In the genomic region with DNA sequence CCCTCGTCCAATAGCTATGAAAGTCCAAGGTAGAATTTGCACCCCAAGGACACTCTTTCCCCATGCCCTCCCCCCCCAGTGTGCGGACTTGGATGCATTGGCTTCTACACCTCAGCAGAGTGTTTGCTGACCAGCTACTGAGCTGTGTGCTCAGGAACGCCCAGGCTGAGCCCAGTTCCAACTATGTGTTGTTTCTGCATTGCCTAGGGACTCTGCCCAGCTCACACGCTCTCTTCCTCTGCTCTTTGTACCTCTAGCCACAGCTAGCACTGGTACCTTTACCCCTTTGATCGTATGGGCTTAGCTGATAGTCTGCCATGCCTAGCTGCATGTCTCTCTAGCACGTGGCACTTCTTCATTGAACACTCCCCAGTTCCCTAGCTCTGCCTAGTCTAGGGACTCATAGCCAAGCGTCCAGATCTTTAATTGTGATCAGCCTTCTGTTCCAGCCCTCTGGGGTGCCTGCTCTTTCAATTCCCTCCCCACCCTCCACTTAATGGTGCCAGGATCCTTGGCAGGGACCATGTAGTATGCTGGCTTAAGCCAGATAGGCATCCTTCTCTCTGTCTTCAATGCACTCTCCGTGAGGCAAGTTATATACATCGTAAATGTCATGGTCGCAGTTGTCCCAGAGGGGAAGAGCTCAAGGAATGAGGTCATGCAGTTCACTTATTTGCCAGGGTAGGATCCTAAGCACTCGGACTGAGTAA, we compare ENCODE assay signal across 18 mouse cellular contexts. TPM values are rescaled to one million over a fixed set of nuclear protein-coding genes. Genes with fewer than 3 reads are reported as not detected.
A peak's percentile ranks its signal among the peaks of the same experiment; 100 is the strongest.
DNase-seq lines count a peak whose midpoint lies in the region; ATAC-seq and TF ChIP-seq lines count a peak whose summit lies in the region.
"Had no signal": no experiment of that assay in that cellular context is flagged by ENCODE, and none has a peak within 500 bp of the region (broad histone marks: within the 10 kb centered on the region; RNA-seq: fewer than 3 reads in every experiment).

No protein-coding gene starts in this region.

- 73% methylated on average over 11 of the region's 11 CpGs for WGBS in hindbrain, embryonic 14.5 days
- 79% methylated on average over 11 of the region's 11 CpGs for WGBS in hindbrain, embryonic 11.5 days
- WGBS in forebrain, embryonic 16.5 days, result 66% methylated on average over 11 of the region's 11 CpGs
- 62% methylated on average over 11 of the region's 11 CpGs for WGBS in liver, postnatal 0 days (ENCODE audit: insufficient replicate concordance)

- H3K27me3 ChIP-seq in hindbrain, embryonic 14.5 days (ENCODE audit: control insufficient read depth, insufficient read depth, low read length), result no peaks in the 10 kb centered on the region
- no peaks in the 10 kb centered on the region for H3K27me3 ChIP-seq in hindbrain, embryonic 11.5 days (ENCODE audit: control insufficient read depth, insufficient read depth, low read length)
- no peaks in the 10 kb centered on the region for H3K27me3 ChIP-seq in forebrain, embryonic 16.5 days (replicated peaks; ENCODE audit: control insufficient read depth, insufficient read depth, low read length)
- no peaks in the 10 kb centered on the region for H3K27me3 ChIP-seq in liver, postnatal 0 days (ENCODE audit: insufficient read depth, low read length)
- H3K27me3 ChIP-seq: heart, embryonic 15.5 days; limb, embryonic 12.5 days; midbrain, embryonic 12.5 days had no signal

- TF ChIP-seq CTCF in brain, embryonic 14.5 days (IDR thresholded peaks at IDR 0.05; ENCODE audit: borderline replicate concordance, extremely low read depth, insufficient read depth, insufficient read length), result no peak
- no peak for TF ChIP-seq CTCF in liver, postnatal 0 days (IDR thresholded peaks at IDR 0.05; ENCODE audit: low read depth)

- TF ChIP-seq EP300 in liver, postnatal 0 days (IDR thresholded peaks at IDR 0.05; ENCODE audit: low read depth), result no peak

- no peaks in the 10 kb centered on the region for H3K36me3 ChIP-seq in hindbrain, embryonic 14.5 days (replicated peaks; ENCODE audit: control insufficient read depth, insufficient read depth)
- H3K36me3 ChIP-seq in hindbrain, embryonic 11.5 days (ENCODE audit: control insufficient read depth, insufficient read depth, low read length), result no peaks in the 10 kb centered on the region
- no peaks in the 10 kb centered on the region for H3K36me3 ChIP-seq in forebrain, embryonic 16.5 days (ENCODE audit: control insufficient read depth, insufficient read depth)
- H3K36me3 ChIP-seq in liver, postnatal 0 days (replicated peaks; ENCODE audit: insufficient read depth, low read length), result no peaks in the 10 kb centered on the region
- H3K36me3 ChIP-seq: midbrain, embryonic 12.5 days had no signal

- H3K9me3 ChIP-seq in hindbrain, embryonic 14.5 days (ENCODE audit: control insufficient read depth, low read length), result no peaks in the 10 kb centered on the region
- no peaks in the 10 kb centered on the region for H3K9me3 ChIP-seq in hindbrain, embryonic 11.5 days (ENCODE audit: control insufficient read depth, low read length)
- no peaks in the 10 kb centered on the region for H3K9me3 ChIP-seq in forebrain, embryonic 16.5 days (ENCODE audit: control insufficient read depth, low read length)
- no peaks in the 10 kb centered on the region for H3K9me3 ChIP-seq in liver, postnatal 0 days (ENCODE audit: low read length)
- H3K9me3 ChIP-seq: heart, embryonic 15.5 days; limb, embryonic 12.5 days; midbrain, embryonic 12.5 days had no signal

- H3K4me1 ChIP-seq in hindbrain, embryonic 14.5 days (replicated peaks; ENCODE audit: control insufficient read depth, insufficient read depth, low read length), result no peaks in the 10 kb centered on the region; the same call in 1 of the 2 replicates
- no peaks in the 10 kb centered on the region; the same call in 1 of the 2 replicates for H3K4me1 ChIP-seq in hindbrain, embryonic 11.5 days (replicated peaks; ENCODE audit: control insufficient read depth, insufficient read depth, low read length)
- peaks cover 19% of the 10 kb centered on the region for H3K4me1 ChIP-seq in forebrain, embryonic 16.5 days (replicated peaks; ENCODE audit: control insufficient read depth, insufficient read depth, low read length)
- H3K4me1 ChIP-seq in liver, postnatal 0 days (ENCODE audit: insufficient read depth), result no peaks in the 10 kb centered on the region

- TF ChIP-seq POLR2A in brain, embryonic 14.5 days (IDR thresholded peaks at IDR 0.05; ENCODE audit: borderline replicate concordance, extremely low read depth, insufficient read depth, insufficient read length, poor library complexity, severe bottlenecking), result no peak

- H3K9ac ChIP-seq in hindbrain, embryonic 14.5 days, result no peak overlapping the region
- no peak overlapping the region for H3K9ac ChIP-seq in hindbrain, embryonic 11.5 days (ENCODE audit: low read depth, low read length)
- H3K9ac ChIP-seq in forebrain, embryonic 16.5 days (replicated peaks; ENCODE audit: low read depth, low read length), result no peak overlapping the region
- no peak overlapping the region for H3K9ac ChIP-seq in liver, postnatal 0 days (replicated peaks)
- H3K9ac ChIP-seq: heart, embryonic 15.5 days; limb, embryonic 12.5 days had no signal

- no peak overlapping the region for H3K27ac ChIP-seq in hindbrain, embryonic 14.5 days
- H3K27ac ChIP-seq in hindbrain, embryonic 11.5 days (ENCODE audit: low read depth, low read length), result no peak overlapping the region
- H3K27ac ChIP-seq in forebrain, embryonic 16.5 days (ENCODE audit: low read length), result 0 out of 2 replicates have a peak overlapping the region, but pooled peaks have one; percentile 1
- H3K27ac ChIP-seq in liver, postnatal 0 days (ENCODE audit: low read depth), result no peak overlapping the region
- H3K27ac ChIP-seq: heart, embryonic 15.5 days had no signal

- DNase-seq in hindbrain, embryonic 14.5 days (ENCODE audit: low spot score), result no peak
- no peak for DNase-seq in hindbrain, embryonic 11.5 days (ENCODE audit: low spot score)
- peak; percentile 50 for DNase-seq in brain, embryonic 14.5 days (ENCODE audit: low read depth)
- no peak for DNase-seq in liver, postnatal 0 days
- DNase-seq in left cerebral cortex, postnatal 14 days (ENCODE audit: low spot score in 2 of 2), result no peak
- DNase-seq in spleen, adult 18-20 months, result no peak
- DNase-seq: adrenal gland, adult 8-10 months; cerebellum, adult 9-10 months; kidney, adult 9 months; kidney, postnatal 4 days; right cerebral cortex, postnatal 25 days had no signal

- intact Hi-C loops in left cerebral cortex, postnatal 14 days (cut with DNase I), result no loop called here

- no peak overlapping the region for H3K4me2 ChIP-seq in hindbrain, embryonic 14.5 days (replicated peaks)
- H3K4me2 ChIP-seq in hindbrain, embryonic 11.5 days (replicated peaks; ENCODE audit: low read depth, low read length), result no peak overlapping the region
- H3K4me2 ChIP-seq in forebrain, embryonic 16.5 days (ENCODE audit: low read length), result no peak overlapping the region
- no peak overlapping the region for H3K4me2 ChIP-seq in liver, postnatal 0 days (ENCODE audit: low read depth, low read length)
- H3K4me2 ChIP-seq: heart, embryonic 15.5 days; limb, embryonic 12.5 days; midbrain, embryonic 12.5 days had no signal

- no peak overlapping the region for H3K4me3 ChIP-seq in hindbrain, embryonic 14.5 days (replicated peaks; ENCODE audit: low read length)
- H3K4me3 ChIP-seq in hindbrain, embryonic 11.5 days (ENCODE audit: low read depth, low read length), result no peak overlapping the region
- no peak overlapping the region for H3K4me3 ChIP-seq in forebrain, embryonic 16.5 days (replicated peaks; ENCODE audit: low read length)
- H3K4me3 ChIP-seq in liver, postnatal 0 days (ENCODE audit: low read depth, low read length), result no peak overlapping the region
- H3K4me3 ChIP-seq: heart, embryonic 15.5 days; limb, embryonic 12.5 days; midbrain, embryonic 12.5 days had no signal

- 0 out of 2 replicates have a peak, but pooled peaks have one; percentile 19 for ATAC-seq in hindbrain, embryonic 14.5 days (ENCODE audit: low FRiP score)
- no peak for ATAC-seq in hindbrain, embryonic 11.5 days (ENCODE audit: low FRiP score)
- peak; percentile 70 for ATAC-seq in forebrain, embryonic 16.5 days
- peak; percentile 85 for ATAC-seq in liver, postnatal 0 days
- ATAC-seq: CD4-positive, CD25-positive, alpha-beta regulatory T cell, adult 4 months; hindbrain, embryonic 16.5 days had no signal

RNA-seq across cellular contexts. Expression of a gene that starts 12.3 kb away (rescaled TPM):
- 5.2 and 5.7 TPM in 2 replicates for polyA plus RNA-seq in hindbrain, embryonic 14.5 days (2014; fragmentation: Nextera tagmentation; extraction: Ambion mirVana)
- 4.5 and 6.7 TPM in 2 replicates for polyA plus RNA-seq in hindbrain, embryonic 11.5 days (2014; fragmentation: Nextera tagmentation; extraction: Ambion mirVana)
- 6.5 and 6.7 TPM in 2 replicates for polyA plus RNA-seq in brain, embryonic 14.5 days (2012; rRNA removed)
- polyA plus RNA-seq in forebrain, embryonic 16.5 days (2015; fragmentation: Nextera tagmentation; extraction: Ambion mirVana), result 11.1 and 12.2 TPM in 2 replicates
- polyA plus RNA-seq in liver, postnatal 0 days (2015; fragmentation: Nextera tagmentation; extraction: Ambion mirVana), result 2.3 and 2.9 TPM in 2 replicates
- 1 to 10 TPM; 5.3 to 6.6 TPM for total RNA-seq in left cerebral cortex, postnatal 14 days (2021)
- total RNA-seq: MEL had no signal
- polyA plus RNA-seq: CD4-positive, CD25-positive, alpha-beta regulatory T cell, adult 4 months had no signal
